Mouse (Mus musculus) testis, adult 2 months (tissue): ENCODE data around the gene Siglecf. TPM values are rescaled to one million over a fixed set of nuclear protein-coding genes. Genes with fewer than 3 reads are reported as not detected.
A peak's percentile ranks its signal among the peaks of the same experiment; 100 is the strongest.
"Not testable (repeated sequence)": the region's sequence is repeated elsewhere in the genome, so short reads cannot be mapped to it uniquely, and the experiment has no call there.

Experiments
- H3K27ac ChIP-seq: fragments of 200-500 bp; 2 replicates; pipeline ENCODE4 v1.5.1; 2012; ENCODE audit warnings: low read depth, low read length; ENCODE audit not compliant: control insufficient read depth, insufficient read depth
- H3K27me3 ChIP-seq: fragments of 200-500 bp; 2 replicates; pipeline ENCODE4 v1.6.1; 2012; ENCODE audit warnings: mild to moderate bottlenecking, low read length, moderate library complexity; ENCODE audit not compliant: control insufficient read depth, insufficient read depth
- H3K36me3 ChIP-seq: fragments of 200-500 bp; 2 replicates; pipeline ENCODE4 v1.6.1; 2012; ENCODE audit warnings: mild to moderate bottlenecking, low read length; ENCODE audit not compliant: control insufficient read depth, insufficient read depth
- H3K4me1 ChIP-seq: fragments of 200-500 bp; 2 replicates; pipeline ENCODE4 v1.6.1; 2012; ENCODE audit warnings: low read length; ENCODE audit not compliant: control insufficient read depth, insufficient read depth
- H3K4me3 ChIP-seq: fragments of 200-500 bp; 2 replicates; pipeline ENCODE4 v1.5.1; 2012; ENCODE audit warnings: low read depth, mild to moderate bottlenecking, low read length, moderate library complexity, mixed read lengths; ENCODE audit not compliant: control insufficient read depth
- CTCF ChIP-seq: fragments of 200-500 bp; IDR thresholded peaks from 2 replicates; pipeline ENCODE4 v1.5.1; 2012; ENCODE audit warnings: low read depth, mild to moderate bottlenecking, inconsistent platforms, low read length, moderate library complexity; ENCODE audit not compliant: control insufficient read depth, insufficient read depth, insufficient replicate concordance
- POLR2A ChIP-seq: fragments of 200-500 bp; IDR thresholded peaks from 2 replicates; pipeline ENCODE4 v1.6.1; 2012; ENCODE audit warnings: low read depth, mild to moderate bottlenecking, inconsistent platforms, low read length, moderate library complexity; ENCODE audit not compliant: control insufficient read depth
- polyA plus RNA-seq: library from polyadenylated mRNA; depleted of rRNA; stranded (reverse); fragments of >200 nt; gene quantifications from 2 replicates; pipeline ENCODE4 v1.2.3, GENCODE M21; 2012

Gene Siglecf
- polyA plus RNA-seq, 1 experiment, result 0.11 TPM

DNA sequence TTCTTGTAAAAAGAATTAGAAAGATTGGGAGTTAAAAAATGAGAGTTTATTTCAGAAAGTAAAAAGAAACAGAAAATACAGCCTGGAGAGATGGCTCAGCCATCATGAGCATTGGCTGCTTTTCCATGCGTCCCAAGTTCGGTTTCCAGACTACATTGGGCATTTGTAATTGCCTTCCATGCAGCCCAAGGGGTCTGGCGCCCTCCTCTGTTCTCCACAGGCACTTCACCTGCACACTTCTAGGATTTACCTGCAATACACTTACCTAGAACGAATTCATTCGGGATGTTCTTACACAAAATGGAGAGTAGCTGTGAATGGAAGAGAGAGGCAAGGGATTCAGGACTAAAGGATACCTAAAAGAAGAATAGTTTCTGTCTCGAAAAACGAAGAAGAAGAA lies 17.9 kb upstream of the Siglecf start:
- no peaks in the 10 kb centered on the region for H3K27me3 ChIP-seq
- H3K36me3 ChIP-seq, result no peaks in the 10 kb centered on the region
- no peaks in the 10 kb centered on the region for H3K4me1 ChIP-seq
- TF ChIP-seq POLR2A (no peak), CTCF (peak; percentile 32; the same call in 1 of the 2 replicates)
- H3K27ac ChIP-seq, result no peak overlapping the region
- H3K4me3 ChIP-seq, result no peak overlapping the region

DNA sequence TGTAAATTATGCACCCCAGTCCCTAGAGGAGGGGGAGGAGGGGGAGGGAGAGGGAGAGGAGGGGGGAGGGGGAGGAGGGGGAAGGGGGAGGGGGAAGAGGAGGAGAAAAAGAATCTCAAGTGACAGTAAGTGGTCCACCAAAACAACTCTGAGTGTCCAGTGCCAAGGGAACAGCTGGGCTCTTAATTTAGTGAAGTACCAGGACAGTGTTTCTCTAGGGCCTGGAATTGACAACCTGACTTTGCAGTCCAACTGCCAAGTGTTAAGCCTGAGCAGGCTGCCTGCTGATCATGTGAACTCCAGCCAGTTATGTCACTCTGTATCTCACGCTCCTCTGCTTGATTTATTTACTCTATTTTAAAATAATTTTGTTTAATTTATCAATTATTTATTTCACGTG lies 17.2 kb upstream of the Siglecf start:
- no peaks in the 10 kb centered on the region for H3K36me3 ChIP-seq
- H3K27me3 ChIP-seq, result no peaks in the 10 kb centered on the region
- TF ChIP-seq POLR2A, result no peak
- TF ChIP-seq CTCF, result no peak
- no peak overlapping the region for H3K27ac ChIP-seq
- no peak overlapping the region for H3K4me3 ChIP-seq
- no peaks in the 10 kb centered on the region for H3K4me1 ChIP-seq

DNA sequence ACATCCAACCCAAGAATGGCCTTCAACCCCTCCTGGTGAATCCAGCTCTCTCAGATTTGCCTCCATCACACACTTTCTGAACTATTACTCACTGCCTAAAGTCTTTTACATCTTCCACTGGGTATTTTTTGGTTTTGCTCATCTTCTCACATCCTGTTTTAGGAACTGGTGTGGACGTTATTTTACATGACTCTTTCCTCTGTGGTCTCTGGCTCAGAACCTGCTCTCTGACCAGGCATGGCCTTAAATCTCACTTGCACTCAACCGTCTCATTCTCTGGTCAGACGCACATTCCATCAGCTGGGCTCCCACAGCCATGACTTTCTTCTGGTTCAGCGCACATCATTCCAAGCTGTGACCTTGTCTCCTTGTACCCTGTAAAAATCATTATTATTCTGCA lies 10.4 kb upstream of the Siglecf start:
- Histone ChIP-seq H3K4me3 (no peak overlapping the region), H3K36me3 (no peaks in the 10 kb centered on the region), H3K27ac (no peak overlapping the region), H3K27me3 (no peaks in the 10 kb centered on the region), H3K4me1 (no peaks in the 10 kb centered on the region)
- TF ChIP-seq POLR2A, result no peak
- TF ChIP-seq CTCF, result no peak

DNA sequence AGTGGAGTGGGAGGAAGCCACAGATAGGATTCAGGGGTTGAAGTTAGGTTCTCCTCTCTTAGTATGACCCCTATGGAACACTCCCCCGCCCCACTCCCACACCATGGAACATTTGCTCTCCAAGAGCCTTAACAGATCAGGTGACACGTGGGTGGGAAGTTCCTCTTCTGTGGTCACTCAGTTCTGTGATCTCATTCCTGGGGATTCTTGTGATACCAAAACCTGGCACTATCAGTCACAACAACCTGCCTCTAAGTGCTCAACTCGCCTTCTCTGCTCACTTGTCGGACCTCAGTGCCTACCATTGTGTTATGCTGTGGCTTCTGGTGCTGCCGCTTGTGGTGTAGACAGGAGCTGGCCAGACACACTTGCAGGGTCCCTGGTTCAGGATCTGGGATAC lies 8.0 kb upstream of the Siglecf start:
- no peaks in the 10 kb centered on the region for H3K27me3 ChIP-seq
- H3K4me1 ChIP-seq, result no peaks in the 10 kb centered on the region
- H3K4me3 ChIP-seq, result no peak overlapping the region
- TF ChIP-seq POLR2A, result no peak
- no peak overlapping the region for H3K27ac ChIP-seq
- H3K36me3 ChIP-seq, result no peaks in the 10 kb centered on the region

DNA sequence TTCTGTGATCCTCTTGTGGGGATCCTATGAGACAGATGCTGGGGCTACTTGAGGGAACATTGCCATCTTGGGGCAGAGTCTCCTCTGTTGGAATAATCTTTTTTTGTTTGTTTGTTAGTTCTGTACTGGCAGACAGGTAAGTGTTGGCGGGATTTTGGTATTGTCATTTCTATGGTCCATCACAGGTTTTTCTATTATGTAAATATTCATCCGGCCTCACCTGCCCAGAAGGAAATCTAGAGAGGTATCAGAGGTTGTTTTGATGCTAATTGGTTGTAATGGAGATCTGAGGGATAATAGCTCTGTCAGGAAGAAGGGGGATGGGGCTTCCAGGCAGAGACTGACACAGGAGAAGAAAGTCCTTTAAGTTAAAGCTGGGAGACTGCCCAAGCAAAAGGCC lies 7.1 kb upstream of the Siglecf start:
- TF ChIP-seq POLR2A (no peak), CTCF (no peak)
- Histone ChIP-seq H3K27ac (no peak overlapping the region), H3K36me3 (no peaks in the 10 kb centered on the region), H3K4me1 (no peaks in the 10 kb centered on the region), H3K27me3 (no peaks in the 10 kb centered on the region), H3K4me3 (no peak overlapping the region)

DNA sequence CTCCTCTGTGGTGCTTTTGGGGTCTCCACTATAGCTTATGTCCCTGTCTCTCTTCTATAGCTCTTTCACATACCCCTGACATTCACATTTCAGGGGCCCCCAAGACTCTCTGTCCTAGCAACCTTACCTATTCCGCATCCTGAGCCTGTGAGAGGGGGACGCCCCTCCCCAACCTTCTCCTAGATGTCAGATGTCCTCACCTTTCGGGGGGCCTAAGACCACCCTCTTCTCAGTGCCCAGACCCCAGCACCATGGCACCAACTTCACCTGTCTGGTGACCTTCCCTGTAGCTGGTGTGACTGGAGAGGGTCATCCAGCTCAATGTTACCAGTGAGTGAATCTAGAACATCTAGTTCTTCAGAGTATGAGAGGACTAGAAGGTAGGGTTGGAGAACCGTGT lies 6.7 kb upstream of the Siglecf start:
- no peaks in the 10 kb centered on the region for H3K27me3 ChIP-seq
- H3K36me3 ChIP-seq, result no peaks in the 10 kb centered on the region
- H3K4me3 ChIP-seq, result no peak overlapping the region
- H3K27ac ChIP-seq, result no peak overlapping the region
- no peak for TF ChIP-seq POLR2A
- no peak for TF ChIP-seq CTCF
- H3K4me1 ChIP-seq, result no peaks in the 10 kb centered on the region

DNA sequence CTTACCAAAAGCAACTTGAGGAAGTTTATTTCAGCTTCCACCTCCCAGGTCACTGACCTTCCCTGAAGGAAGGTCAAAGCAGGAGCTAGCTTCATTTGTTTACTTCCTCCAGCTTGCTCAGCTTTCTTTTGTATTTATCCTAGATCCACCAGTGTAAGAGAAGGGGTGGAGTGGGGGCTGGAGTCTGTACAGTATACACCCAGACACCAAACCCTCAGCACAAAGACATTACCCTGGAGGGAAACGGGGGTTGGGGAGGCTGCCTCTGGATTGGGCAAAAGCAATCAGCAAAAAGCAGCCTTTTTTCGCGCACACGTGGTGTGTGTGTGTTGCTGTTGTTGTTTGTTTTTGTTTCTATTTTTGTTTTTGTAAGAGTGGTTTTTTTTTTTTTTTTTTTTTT lies 5.0 kb upstream of the Siglecf start:
- Histone ChIP-seq H3K36me3 (no peaks in the 10 kb centered on the region), H3K4me1 (no peaks in the 10 kb centered on the region), H3K4me3 (no peak overlapping the region), H3K27me3 (no peaks in the 10 kb centered on the region), H3K27ac (no peak overlapping the region)
- TF ChIP-seq POLR2A (no peak), CTCF (no peak)

DNA sequence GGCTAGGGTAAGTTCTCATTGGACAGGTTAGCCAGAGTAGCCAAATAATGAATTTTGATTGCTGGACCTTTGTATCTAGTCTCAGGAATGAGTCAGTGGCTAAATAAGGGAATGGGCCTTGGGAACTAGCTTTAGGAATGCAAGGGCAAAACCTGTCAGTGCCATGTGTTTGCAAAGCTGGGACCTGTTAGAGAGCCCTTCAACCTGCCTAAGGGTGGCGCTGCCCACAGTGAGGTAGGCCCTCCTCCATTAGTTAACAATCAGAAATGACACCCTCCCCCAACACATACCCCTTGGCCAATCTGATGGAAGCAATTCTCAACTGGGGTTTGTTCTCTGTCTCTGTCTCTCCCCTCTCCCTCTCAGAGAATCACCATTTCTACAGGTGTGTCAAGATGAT lies 4.6 kb upstream of the Siglecf start:
- TF ChIP-seq CTCF, result no peak
- no peak for TF ChIP-seq POLR2A
- H3K4me1 ChIP-seq, result no peaks in the 10 kb centered on the region
- no peaks in the 10 kb centered on the region for H3K36me3 ChIP-seq
- no peak overlapping the region for H3K27ac ChIP-seq
- no peak overlapping the region for H3K4me3 ChIP-seq
- no peaks in the 10 kb centered on the region for H3K27me3 ChIP-seq

DNA sequence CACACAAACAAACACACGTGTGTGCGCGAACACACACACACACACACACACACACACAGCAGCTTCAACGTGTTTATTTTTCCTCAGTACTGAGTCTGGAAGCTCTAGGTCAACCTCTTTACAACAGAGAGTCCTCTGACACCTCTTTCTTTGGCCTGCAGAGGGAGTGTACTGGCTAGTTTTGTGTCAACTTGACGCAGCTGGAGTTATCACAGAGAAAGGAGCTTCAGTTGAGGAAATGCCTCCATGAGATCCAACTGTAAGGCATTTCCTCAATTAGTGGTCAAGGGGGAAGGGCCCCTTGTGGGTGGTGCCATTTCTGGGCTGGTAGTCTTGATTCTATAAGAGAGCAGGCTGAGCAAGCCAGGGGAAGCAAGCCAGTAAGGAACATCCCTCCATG lies 1.5 kb upstream of the Siglecf start:
- not testable (repeated sequence) for H3K27ac ChIP-seq, H3K4me1 ChIP-seq

More for the DNA sequence above, 1.5 kb upstream of the Siglecf start:
- H3K27me3 ChIP-seq, H3K4me3 ChIP-seq, H3K36me3 ChIP-seq: not testable (repeated sequence)
